Mouse (Mus musculus) stomach, embryonic 14.5 days (tissue): ENCODE data around the gene Ptgs1. TPM values are rescaled to one million over a fixed set of nuclear protein-coding genes. Genes with fewer than 3 reads are reported as not detected.

Experiments
- ATAC-seq: fragments of 200-750 bp; cut with Nextera tagmentation; 2 replicates; pipeline ENCODE4 v1.8.0; 2017; ENCODE audit warnings: low read depth, moderate TSS enrichment; ENCODE audit not compliant: insufficient number of reproducible peaks, insufficient read depth, low FRiP score
- H3K27ac ChIP-seq: fragments of 300-500 bp; sonication (generic); 2 replicates; pipeline ENCODE4 v1.5.1; 2014; ENCODE audit warnings: mild to moderate bottlenecking, low read length, moderate library complexity, mixed read lengths
- H3K27me3 ChIP-seq: fragments of 300-500 bp; sonication (generic); 2 replicates; pipeline ENCODE4 v1.6.1; 2014; ENCODE audit warnings: low read length, control low read depth, mixed read lengths; ENCODE audit not compliant: control insufficient read depth, insufficient read depth
- H3K36me3 ChIP-seq: fragments of 300-500 bp; sonication (generic); 2 replicates; pipeline ENCODE4 v1.6.1; 2014; ENCODE audit warnings: mild to moderate bottlenecking, control low read depth, low read length, moderate library complexity, mixed read lengths; ENCODE audit not compliant: control insufficient read depth, insufficient read depth
- H3K4me1 ChIP-seq: fragments of 300-500 bp; sonication (generic); 2 replicates; pipeline ENCODE4 v1.6.1; 2014; ENCODE audit warnings: low read length, control low read depth, mixed read lengths; ENCODE audit not compliant: control insufficient read depth, insufficient read depth
- H3K4me2 ChIP-seq: fragments of 300-500 bp; sonication (generic); replicated peaks from 2 replicates; pipeline ENCODE4 v1.6.1; 2014; ENCODE audit warnings: low read depth, low read length, control low read depth
- H3K4me3 ChIP-seq: fragments of 300-500 bp; sonication (generic); 2 replicates; pipeline ENCODE4 v1.5.1; 2014; ENCODE audit warnings: low read depth, low read length, control low read depth
- H3K9ac ChIP-seq: fragments of 300-500 bp; sonication (generic); replicated peaks from 2 replicates; pipeline ENCODE4 v1.6.1; 2014; ENCODE audit warnings: low read depth, mild to moderate bottlenecking, control low read depth, low read length, moderate library complexity, mixed read lengths
- H3K9me3 ChIP-seq: fragments of 300-500 bp; sonication (generic); 2 replicates; pipeline ENCODE4 v1.6.1; 2016; ENCODE audit warnings: low read depth, low read length, control low read depth; ENCODE audit not compliant: control insufficient read depth
- WGBS: fragments of 180-500 bp; shearing (Covaris S2); extraction: QIAGEN DNeasy Blood & Tissue Kit; methylation state at CpG from one replicate; pipeline ENCODE4 v1.1.7; 2014; 5-methylcytosine and 5-hydroxymethylcytosine counted together
- polyA plus RNA-seq: library from polyadenylated mRNA; unstranded; fragments of >200 nt; fragmentation: Nextera tagmentation; extraction: Ambion mirVana; gene quantifications from 2 replicates; pipeline ENCODE4 v1.2.1, GENCODE M21; 2014

The Ptgs1 gene
- polyA plus RNA-seq, 1 experiment from 2014 or later = 30.7 TPM

DNA sequence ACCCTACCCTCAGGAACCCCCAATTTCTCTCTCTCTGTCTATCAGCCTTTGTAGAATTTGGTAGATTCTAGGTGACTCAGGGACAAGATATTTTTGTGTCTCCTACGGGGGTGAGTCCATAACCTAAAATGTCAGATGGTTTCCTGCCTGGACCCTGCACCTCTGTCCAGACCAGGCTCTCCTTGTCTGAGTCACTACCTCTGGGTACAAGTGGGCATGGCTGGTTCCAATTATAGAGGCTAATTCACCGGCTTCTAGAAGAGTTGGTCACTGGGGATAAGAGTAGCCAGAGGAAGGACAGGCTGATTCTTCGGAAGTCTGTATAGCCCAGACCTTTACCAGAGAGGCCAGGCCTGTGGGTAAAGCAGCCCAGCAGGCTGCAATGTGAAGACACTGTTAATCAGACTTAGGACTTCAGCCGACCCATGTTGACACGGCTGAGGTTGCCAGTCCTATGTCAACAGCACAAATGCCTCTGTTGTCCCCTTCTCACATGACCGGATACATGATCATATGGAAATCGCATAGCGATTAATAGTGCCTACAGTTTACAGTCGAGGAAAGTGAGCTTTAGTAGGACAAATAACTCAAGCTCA lies 13.2 kb downstream of the Ptgs1 start:
- H3K9ac ChIP-seq = no peak overlapping the region
- H3K9me3 ChIP-seq = no peaks in the 10 kb centered on the region; the same call in 1 of the 2 replicates
- 68% methylated on average over 9 of the region's 9 CpGs for WGBS
- H3K27me3 ChIP-seq = no peaks in the 10 kb centered on the region
- peak; percentile 39 for ATAC-seq
- H3K4me2 ChIP-seq = no peak overlapping the region
- peak overlapping the region; percentile 48; the same call in 1 of the 2 replicates for H3K27ac ChIP-seq
- peaks cover 13% of the 10 kb centered on the region; the same call in 1 of the 2 replicates for H3K4me1 ChIP-seq
- H3K36me3 ChIP-seq = no peaks in the 10 kb centered on the region
- no peak overlapping the region for H3K4me3 ChIP-seq

- Histone ChIP-seq H3K4me2 (no peak overlapping the region), H3K27me3 (no peaks in the 10 kb centered on the region), H3K9me3 (no peaks in the 10 kb centered on the region), H3K27ac (0 out of 2 replicates have a peak overlapping the region, but pooled peaks have one; percentile 52), H3K4me1 (peaks cover 13% of the 10 kb centered on the region; the same call in 1 of the 2 replicates), H3K36me3 (no peaks in the 10 kb centered on the region), H3K4me3 (no peak overlapping the region), H3K9ac (no peak overlapping the region)
- WGBS = 17% methylated on average over 5 of the region's 5 CpGs
- ATAC-seq = peak; percentile 73; the same call in 1 of the 2 replicates
Measured at GRCm38 (mm10) chr2:36243892-36244309, 13.7 kb downstream of the Ptgs1 start.

GRCm38 (mm10) chr2:36244705-36245104 lies 14.5 kb downstream of the Ptgs1 start:
- 84% methylated on average over 3 of the region's 3 CpGs for WGBS
- ATAC-seq = no peak

DNA sequence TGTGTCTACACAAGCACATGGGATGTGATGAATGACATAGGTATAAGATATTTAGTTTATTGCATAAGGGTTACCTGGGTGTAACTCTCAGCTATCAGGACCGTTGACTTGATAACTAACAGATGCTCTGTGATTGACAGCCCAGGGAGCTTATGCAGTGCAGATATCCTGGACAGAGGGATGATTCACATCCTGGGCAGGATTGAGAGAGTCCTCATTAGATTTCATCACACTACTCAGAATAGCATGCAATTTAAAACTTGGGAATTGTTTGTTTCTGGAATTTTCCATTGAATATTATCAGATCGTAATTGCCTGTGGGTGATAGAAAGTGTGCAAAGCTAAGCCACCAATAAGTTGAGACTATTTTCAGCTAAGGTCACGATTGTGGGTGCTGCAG lies 17.7 kb downstream of the Ptgs1 start:
- no peaks in the 10 kb centered on the region for H3K36me3 ChIP-seq
- no peaks in the 10 kb centered on the region for H3K9me3 ChIP-seq
- peaks cover 13% of the 10 kb centered on the region; the same call in 1 of the 2 replicates for H3K4me1 ChIP-seq
- H3K27ac ChIP-seq = no peak overlapping the region
- H3K4me2 ChIP-seq = no peak overlapping the region
- H3K9ac ChIP-seq = no peak overlapping the region
- no peak for ATAC-seq
- no peaks in the 10 kb centered on the region for H3K27me3 ChIP-seq
- 73% methylated on average over 3 of the region's 3 CpGs for WGBS
- H3K4me3 ChIP-seq = no peak overlapping the region

More at GRCm38 (mm10) chr2:36244705-36245104, 14.5 kb downstream of the Ptgs1 start:
- peak overlapping the region; percentile 52; the same call in 1 of the 2 replicates for H3K27ac ChIP-seq
- H3K9me3 ChIP-seq = no peaks in the 10 kb centered on the region
- no peaks in the 10 kb centered on the region for H3K27me3 ChIP-seq
- no peak overlapping the region for H3K9ac ChIP-seq
- H3K4me2 ChIP-seq = no peak overlapping the region
- H3K4me1 ChIP-seq = peaks cover 13% of the 10 kb centered on the region; the same call in 1 of the 2 replicates
- no peaks in the 10 kb centered on the region for H3K36me3 ChIP-seq
- no peak overlapping the region for H3K4me3 ChIP-seq

DNA sequence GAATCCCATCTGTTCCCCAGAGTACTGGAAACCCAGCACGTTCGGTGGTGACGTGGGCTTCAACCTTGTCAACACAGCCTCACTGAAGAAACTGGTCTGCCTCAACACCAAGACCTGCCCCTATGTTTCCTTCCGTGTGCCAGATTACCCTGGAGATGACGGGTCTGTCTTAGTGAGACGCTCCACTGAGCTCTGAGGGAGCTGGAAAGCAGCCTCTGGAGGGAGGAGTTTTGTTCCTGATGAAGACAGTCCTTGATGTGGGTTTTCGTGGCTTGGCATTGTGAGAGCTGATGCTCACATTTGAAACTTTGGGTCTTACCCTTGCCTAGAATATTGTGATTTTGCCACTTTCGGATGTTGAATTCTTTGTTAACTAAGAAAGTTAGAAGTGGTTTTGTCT lies 20.9 kb downstream of the Ptgs1 start:
- Histone ChIP-seq H3K9me3 (no peaks in the 10 kb centered on the region), H3K36me3 (no peaks in the 10 kb centered on the region), H3K27me3 (no peaks in the 10 kb centered on the region), H3K9ac (no peak overlapping the region), H3K4me2 (no peak overlapping the region), H3K27ac (no peak overlapping the region), H3K4me1 (no peaks in the 10 kb centered on the region), H3K4me3 (no peak overlapping the region)
- WGBS = 85% methylated on average over 8 of the region's 8 CpGs
- ATAC-seq = no peak

DNA sequence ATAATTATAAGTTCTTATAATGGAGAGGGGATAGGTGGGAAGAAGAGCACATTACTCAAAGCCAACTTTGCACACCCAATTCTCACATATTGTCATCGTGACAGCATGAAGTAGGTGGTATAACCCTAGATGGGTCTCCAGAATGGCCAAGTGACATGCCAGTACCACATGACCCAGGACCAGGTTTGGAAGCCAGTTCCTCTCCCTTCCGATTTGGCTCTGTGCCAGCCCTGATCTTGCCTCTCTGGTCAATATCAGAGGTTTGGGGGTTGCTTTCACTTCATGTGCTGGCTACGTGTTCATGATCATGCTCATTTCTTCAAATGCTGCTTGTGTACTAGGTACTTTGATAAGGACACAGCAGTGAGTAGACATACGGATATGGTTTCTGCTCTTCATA lies 22.3 kb downstream of the Ptgs1 start:
- no peaks in the 10 kb centered on the region for H3K4me1 ChIP-seq
- WGBS = 89% methylated on average over 4 of the region's 4 CpGs
- ATAC-seq = no peak
- no peak overlapping the region for H3K4me3 ChIP-seq
- no peaks in the 10 kb centered on the region for H3K27me3 ChIP-seq
- no peak overlapping the region for H3K9ac ChIP-seq
- no peaks in the 10 kb centered on the region for H3K9me3 ChIP-seq
- no peaks in the 10 kb centered on the region for H3K36me3 ChIP-seq
- H3K27ac ChIP-seq = no peak overlapping the region
- H3K4me2 ChIP-seq = no peak overlapping the region

GRCm38 (mm10) chr2:36254445-36254844 lies 24.2 kb downstream of the Ptgs1 start:
- Histone ChIP-seq H3K27ac (no peak overlapping the region), H3K9me3 (no peaks in the 10 kb centered on the region), H3K9ac (no peak overlapping the region), H3K4me3 (no peak overlapping the region), H3K4me1 (no peaks in the 10 kb centered on the region), H3K36me3 (no peaks in the 10 kb centered on the region), H3K27me3 (no peaks in the 10 kb centered on the region), H3K4me2 (no peak overlapping the region)
- 86% methylated on average over 2 of the region's 2 CpGs for WGBS
- no peak for ATAC-seq

DNA sequence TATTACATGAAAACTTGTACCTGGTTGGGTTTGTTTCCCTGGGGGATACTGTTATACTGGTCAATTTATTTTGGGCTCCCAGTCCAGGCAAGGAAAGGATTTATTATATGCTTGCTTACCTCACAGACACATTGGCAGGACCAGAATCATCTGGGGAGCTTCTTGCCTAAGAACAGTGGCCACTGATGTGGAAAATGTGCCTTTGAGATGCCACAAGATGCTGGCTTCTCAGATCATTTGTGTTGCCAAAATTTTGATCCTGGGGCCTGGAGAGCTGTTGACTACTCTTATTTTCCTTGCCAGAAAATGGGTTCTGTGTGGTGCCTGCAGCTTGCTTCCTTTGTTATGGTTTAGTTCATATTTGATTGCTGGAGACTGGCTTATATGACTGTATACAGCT lies 26.7 kb downstream of the Ptgs1 start:
- no peak overlapping the region for H3K27ac ChIP-seq
- no peaks in the 10 kb centered on the region for H3K36me3 ChIP-seq
- no peaks in the 10 kb centered on the region for H3K9me3 ChIP-seq
- H3K27me3 ChIP-seq = no peaks in the 10 kb centered on the region
- no peak for ATAC-seq
- no peak overlapping the region for H3K4me2 ChIP-seq
- H3K4me1 ChIP-seq = no peaks in the 10 kb centered on the region
- H3K4me3 ChIP-seq = no peak overlapping the region
- no peak overlapping the region for H3K9ac ChIP-seq

DNA sequence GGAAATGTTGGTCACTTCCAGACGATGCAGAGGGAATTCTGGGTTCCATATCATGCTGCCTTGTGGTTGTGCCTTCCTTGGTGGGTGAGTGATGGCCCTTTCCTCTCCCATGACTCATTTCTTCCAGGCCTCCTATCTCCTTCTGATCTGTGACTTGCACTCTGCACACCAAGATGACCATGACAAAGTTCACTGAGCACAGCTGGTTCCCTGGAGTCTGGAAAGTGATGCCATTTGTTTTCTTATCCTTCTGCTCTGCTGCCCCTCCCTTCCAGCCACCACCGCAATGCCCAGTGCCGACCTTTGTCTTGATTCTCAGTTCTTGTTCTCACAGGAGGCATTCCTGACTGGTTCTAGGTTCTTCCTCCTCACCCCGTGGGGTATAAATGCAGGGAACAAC lies 29.2 kb downstream of the Ptgs1 start:
- ATAC-seq = no peak
- WGBS = 65% methylated on average over 4 of the region's 4 CpGs
- no peaks in the 10 kb centered on the region for H3K9me3 ChIP-seq

More for the DNA sequence above, 29.2 kb downstream of the Ptgs1 start:
- Histone ChIP-seq H3K27ac (no peak overlapping the region), H3K36me3 (no peaks in the 10 kb centered on the region), H3K4me3 (no peak overlapping the region), H3K4me2 (no peak overlapping the region), H3K9ac (no peak overlapping the region), H3K4me1 (no peaks in the 10 kb centered on the region), H3K27me3 (no peaks in the 10 kb centered on the region)
